Mouse (Mus musculus) kidney, postnatal 4 days (tissue): Measurements from ENCODE around the gene Hmox2.

Source experiments
- DNase-seq, 2 experiments: peaks; one replicate each; pipeline ENCODE4 v3.0.0; 2021; ENCODE audit warnings: mixed read lengths in 2 of 2

The Hmox2 gene

DNA sequence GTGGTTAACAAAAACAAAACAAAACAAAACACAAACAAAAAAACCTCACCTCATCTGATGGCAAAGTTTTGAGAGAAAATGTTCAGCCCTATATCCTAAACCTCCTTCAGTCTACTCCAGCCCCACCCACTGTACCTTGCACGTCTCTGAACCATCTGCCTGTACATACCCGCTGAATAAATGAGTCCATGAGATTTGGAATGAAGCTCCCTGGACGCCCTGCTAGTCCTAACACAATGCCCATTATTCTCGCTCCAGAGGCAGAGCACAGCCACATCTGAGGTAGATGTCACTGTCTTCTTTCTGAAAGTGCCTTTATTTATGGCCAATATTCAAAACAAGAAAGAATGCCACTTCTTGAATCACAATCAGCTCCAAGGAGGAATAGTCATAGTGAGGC is 59.5 kb downstream of the Hmox2 start:
- DNase-seq: no peak

DNA sequence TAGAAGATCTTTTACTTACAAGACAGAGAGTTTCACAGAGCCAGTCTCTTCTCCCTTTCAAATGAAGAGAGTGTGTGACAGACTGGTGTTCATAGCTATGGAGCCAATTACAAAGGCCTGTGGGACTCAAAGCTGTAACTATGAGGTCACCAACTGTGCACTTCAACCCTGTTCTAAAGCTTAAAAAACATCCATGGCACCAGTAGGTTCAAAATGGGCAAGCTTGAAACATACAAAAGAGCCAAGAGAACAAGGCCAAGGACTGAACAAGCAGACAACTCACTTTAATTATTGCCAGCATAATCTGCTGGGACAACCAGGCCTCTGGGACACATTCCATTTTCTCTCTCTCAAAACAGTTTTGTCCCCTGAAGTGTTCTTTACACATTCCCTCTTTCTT is 62.0 kb downstream of the Hmox2 start:
- DNase-seq: no peak

DNA sequence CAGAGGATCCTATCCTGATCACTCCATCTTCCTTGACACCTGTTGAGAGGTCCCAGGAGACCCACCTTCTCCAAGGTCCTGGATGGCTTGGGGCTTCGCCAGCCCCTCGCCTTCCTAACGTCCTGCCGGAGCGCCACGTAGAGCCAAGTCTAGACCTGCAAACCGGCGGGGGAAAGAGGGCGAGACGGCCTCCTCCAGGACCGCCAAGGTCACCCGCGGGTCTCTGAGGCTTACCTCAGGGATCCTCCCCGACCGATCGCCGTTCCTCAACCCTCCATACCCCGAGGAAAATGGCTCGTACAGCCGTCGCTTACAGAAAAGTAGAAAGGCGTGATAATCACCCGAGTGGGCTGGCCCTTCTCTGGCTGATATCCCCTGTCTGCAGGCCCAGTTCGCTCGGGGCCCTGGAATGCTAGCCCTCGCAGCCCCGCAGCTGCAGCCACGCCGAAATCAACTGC is 63.2 kb downstream of the Hmox2 start:
- DNase-seq: no peak

DNA sequence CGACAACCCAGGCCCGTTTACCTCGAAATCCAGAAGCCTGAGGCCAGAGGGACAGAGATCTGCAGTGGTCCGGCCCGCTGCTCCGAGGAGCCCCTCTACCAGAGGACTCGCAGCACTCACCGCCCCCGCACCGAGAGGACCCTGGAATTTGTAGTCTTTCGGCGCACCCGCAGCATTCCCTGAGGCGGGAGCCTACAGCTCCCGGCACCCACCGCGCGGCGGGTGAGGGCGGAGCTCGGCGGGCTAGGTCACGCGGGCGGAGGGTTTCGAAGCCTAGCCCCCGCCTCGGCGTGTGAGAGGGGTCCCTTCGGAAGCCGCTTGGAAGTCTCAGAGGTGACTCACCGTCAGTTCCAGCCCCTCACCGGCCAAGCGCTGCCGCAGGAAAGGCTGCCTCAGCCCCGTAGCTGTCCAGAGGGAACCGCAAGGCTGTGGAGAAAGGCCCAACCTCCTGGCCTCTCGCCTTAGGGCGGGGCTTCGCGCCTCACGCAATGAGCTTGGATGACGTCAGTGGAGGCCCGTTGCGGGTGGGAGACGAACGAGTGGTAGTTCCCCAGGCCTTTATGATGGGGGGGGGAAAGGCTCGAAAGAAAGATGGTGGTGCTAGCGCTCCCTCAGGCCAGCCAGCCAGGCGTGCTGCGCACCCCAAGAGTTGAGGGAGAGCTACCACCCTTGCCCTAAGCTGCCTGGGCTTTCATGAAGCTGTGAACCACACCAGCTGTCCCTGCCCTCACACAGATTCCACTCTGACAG is 63.8 kb downstream of the Hmox2 start, which contains the start of gene Cdip1:
Cdip1 (minus strand) TSS at position 483 of the 750 bp plus-strand sequence.
- DNase-seq: peak; percentile 96 to 97

DNA sequence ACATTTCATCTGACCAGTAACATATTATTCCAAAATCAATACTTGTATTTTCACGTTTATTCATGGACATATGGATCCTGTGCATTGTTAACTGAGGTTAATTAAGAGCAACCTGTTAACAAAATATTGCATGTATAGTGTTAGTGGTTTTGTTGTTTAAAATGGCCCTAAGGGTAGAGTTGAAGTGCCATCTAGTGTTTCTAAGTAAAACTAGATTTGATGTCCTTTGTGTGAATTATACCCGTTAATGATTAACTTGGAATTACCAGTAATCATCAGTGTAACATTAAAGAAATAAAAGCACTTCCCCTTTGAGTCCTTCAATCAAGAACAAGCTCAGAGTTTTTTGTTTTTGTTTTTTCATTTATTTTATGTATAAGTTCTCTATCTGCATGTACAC is 65.2 kb downstream of the Hmox2 start:
- no peak for DNase-seq

DNA sequence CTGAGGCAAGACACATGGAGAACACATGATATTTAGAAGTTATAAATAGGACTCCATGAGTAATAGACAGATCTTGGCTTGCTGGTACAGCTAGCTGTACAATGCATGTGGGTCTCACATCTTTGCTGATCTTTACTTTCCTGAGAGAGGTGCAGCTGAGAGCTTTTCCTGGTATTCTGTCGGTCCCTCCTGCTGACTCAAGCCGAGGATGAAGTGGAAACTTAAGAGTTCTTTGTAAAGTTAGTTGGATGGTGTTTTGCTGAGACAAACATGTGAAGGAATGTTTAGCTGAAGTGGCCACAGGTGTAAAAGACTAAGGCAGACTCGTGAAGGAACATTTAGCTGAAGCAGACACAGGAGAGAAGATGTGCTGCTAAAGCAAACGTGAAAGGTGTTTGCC is 70.5 kb downstream of the Hmox2 start:
- DNase-seq: no peak
